Mouse (Mus musculus): ENCODE data around the gene Suz12. TPM values are rescaled to one million over a fixed set of nuclear protein-coding genes. Genes with fewer than 3 reads are reported as not detected.
A peak's percentile ranks its signal among the peaks of the same experiment; 100 is the strongest.
"Not testable (repeated sequence)": the region's sequence is repeated elsewhere in the genome, so short reads cannot be mapped to it uniquely, and the experiment has no call there.

Suz12 gene
- polyA plus RNA-seq, 1 experiment from 2014 or later: 20.1 TPM

DNA sequence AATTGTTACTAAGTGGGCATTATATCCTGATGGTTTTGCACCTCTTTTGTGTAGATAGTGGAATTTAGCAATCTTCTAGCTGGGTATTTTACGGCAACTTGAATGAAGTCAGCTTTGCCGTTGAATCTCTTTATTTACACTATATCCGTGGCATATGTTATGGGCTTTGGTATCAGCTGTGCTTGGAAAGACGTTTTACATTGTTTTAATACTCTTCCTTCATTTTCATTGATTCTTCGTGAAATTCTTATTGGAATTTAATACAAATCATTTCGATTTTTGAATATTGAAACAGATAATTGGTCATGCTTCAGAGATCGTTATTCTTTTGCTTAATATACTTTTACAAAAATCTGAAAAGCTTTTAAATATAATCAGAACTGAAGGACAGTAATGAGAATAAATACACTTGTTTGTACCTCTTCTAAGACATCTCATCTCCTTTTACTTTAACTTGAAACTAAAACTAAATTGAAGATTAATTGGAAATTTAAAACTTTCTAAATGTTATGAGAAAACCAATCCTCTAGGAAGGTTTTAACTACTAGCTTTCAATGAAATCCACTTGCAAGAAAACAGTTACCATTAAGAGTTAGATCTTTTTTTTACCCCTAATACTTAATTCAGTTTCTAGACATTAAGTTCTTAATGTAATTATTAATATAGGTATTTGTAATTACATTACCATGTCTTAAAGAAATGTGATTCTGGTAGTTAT lies 1.5 kb downstream of the Suz12 start:
- no peak for DNase-seq (ENCODE audit: low spot score)
- WGBS: 5% methylated on average over 7 of the region's 7 CpGs
- no peaks in the 10 kb centered on the region for H3K9me3 ChIP-seq
- H3K4me1 ChIP-seq: 0 out of 2 replicates have a peak, but pooled peaks cover 3% of the 10 kb centered on the region
- peak overlapping the region; percentile 99; the same call in 1 of the 2 replicates for H3K27ac ChIP-seq
- peak overlapping the region; percentile 99 for H3K4me3 ChIP-seq
- no peaks in the 10 kb centered on the region for H3K27me3 ChIP-seq (ENCODE audit: insufficient read depth, poor library complexity, severe bottlenecking)
- H3K36me3 ChIP-seq: peaks cover 33% of the 10 kb centered on the region

DNA sequence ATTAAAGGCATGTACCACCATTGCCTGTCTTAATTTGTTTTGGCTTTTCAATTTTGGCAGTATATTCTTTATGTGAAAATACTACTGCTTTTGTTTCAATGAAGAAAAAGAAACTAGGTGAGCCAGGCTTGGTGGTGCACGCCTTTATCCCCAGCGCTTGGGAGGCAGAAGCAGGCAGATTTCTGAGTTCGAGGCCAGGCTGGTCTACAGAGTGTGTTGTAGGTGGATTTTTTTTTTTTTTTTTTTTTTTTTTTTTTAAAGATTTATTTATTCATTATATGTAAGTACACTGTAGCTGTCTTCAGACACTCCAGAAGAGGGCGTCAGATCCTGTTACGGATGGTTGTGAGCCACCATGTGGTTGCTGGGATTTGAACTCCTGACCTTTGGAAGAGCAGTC lies 23.6 kb downstream of the Suz12 start:
- H3K27me3 ChIP-seq (ENCODE audit: insufficient read depth, poor library complexity, severe bottlenecking); H3K27ac ChIP-seq; H3K9me3 ChIP-seq; H3K4me1 ChIP-seq; H3K4me3 ChIP-seq; DNase-seq (ENCODE audit: low spot score): not testable (repeated sequence)
- WGBS: 88% methylated on average over 4 of the region's 5 CpGs
- H3K36me3 ChIP-seq: peaks cover 88% of the 10 kb centered on the region

DNA sequence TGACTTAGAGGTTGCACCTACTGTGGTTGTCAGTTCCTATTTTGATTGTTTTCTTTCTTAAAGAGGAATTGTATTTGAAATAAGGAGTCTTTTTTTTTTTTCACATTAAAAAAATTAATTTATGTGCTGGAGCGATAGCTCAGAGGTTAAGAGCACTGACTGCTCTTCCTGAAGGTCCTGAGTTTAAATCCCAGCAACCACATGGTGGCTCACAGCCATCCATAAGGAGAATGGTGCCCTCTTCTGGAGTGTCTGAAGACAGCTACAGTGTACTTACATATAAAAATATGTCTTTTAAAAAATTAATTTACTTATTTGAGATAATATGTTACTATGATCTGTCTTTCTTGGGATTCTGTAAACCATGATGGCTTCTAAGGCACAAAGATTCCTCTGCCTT lies 26.9 kb downstream of the Suz12 start:
- Histone ChIP-seq H3K9me3 (no peaks in the 10 kb centered on the region), H3K27me3 (ENCODE audit: insufficient read depth, poor library complexity, severe bottlenecking) (no peaks in the 10 kb centered on the region), H3K4me1 (no peaks in the 10 kb centered on the region), H3K4me3 (no peak overlapping the region), H3K27ac (no peak overlapping the region), H3K36me3 (peaks cover 88% of the 10 kb centered on the region)
- no peak for DNase-seq (ENCODE audit: low spot score)
- 97% methylated on average over 1 of the region's 1 CpGs for WGBS

GRCm38 (mm10) chr11:80021306-80021705 lies 28.4 kb downstream of the Suz12 start:
- H3K27me3 ChIP-seq (ENCODE audit: insufficient read depth, poor library complexity, severe bottlenecking): no peaks in the 10 kb centered on the region
- peaks cover 88% of the 10 kb centered on the region for H3K36me3 ChIP-seq
- no peak overlapping the region for H3K27ac ChIP-seq
- H3K4me3 ChIP-seq: no peak overlapping the region
- WGBS: 87% methylated on average over 4 of the region's 4 CpGs
- DNase-seq (ENCODE audit: low spot score): no peak
- no peaks in the 10 kb centered on the region for H3K4me1 ChIP-seq
- H3K9me3 ChIP-seq: no peaks in the 10 kb centered on the region

GRCm38 (mm10) chr11:80037495-80037894 lies 44.6 kb downstream of the Suz12 start:
- DNase-seq (ENCODE audit: low spot score): no peak
- no peaks in the 10 kb centered on the region for H3K9me3 ChIP-seq
- H3K36me3 ChIP-seq: peaks cover 32% of the 10 kb centered on the region
- no peaks in the 10 kb centered on the region for H3K27me3 ChIP-seq (ENCODE audit: insufficient read depth, poor library complexity, severe bottlenecking)
- no peaks in the 10 kb centered on the region for H3K4me1 ChIP-seq
- H3K27ac ChIP-seq: no peak overlapping the region
- WGBS: 73% methylated on average over 8 of the region's 8 CpGs
- no peak overlapping the region for H3K4me3 ChIP-seq

DNA sequence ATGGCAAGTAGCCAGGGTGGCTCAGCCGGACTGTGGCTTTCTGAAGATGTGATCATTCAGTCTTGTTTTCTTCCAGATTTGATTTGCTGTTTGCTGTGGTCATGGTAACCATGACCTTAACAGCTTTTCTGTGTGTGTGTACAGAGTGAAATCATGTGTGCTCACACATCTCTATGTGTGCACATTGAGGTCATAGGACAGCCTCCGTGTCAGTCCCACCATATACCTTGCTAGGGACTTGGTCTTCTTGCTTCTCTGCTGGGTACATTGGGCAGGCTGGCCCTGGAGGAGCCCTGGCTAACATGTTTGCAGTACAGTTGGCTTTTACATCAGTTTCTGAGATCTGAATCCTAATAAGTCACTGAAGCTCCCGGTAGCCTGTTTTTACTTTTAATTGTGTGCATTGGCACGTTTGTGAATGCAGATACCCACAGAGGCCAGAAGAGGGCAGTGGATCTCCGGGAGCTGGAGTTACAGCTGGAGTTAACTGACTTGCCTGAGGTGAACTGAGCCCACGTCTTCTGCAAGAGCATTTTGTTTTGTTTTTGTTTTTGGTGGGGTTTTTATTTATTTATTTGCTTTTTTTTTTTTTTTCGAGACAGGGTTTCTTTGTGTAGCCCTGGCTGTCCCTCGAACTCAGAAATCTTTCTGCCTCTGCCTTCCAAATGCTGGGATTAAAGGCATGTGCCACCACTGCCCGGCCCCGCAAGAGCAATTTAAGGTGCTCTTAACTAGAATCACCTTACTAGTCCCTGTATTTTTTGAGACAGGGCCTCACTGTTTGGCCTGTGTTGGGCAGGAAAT lies 49.9 kb downstream of the Suz12 start:
- 59% methylated on average over 10 of the region's 10 CpGs for WGBS

GRCm38 (mm10) chr11:80043419-80043817 lies 50.5 kb downstream of the Suz12 start:
- H3K9me3 ChIP-seq: no peaks in the 10 kb centered on the region
- DNase-seq (ENCODE audit: low spot score): no peak
- H3K27me3 ChIP-seq (ENCODE audit: insufficient read depth, poor library complexity, severe bottlenecking): no peaks in the 10 kb centered on the region
- H3K27ac ChIP-seq: no peak overlapping the region
- no peaks in the 10 kb centered on the region for H3K4me1 ChIP-seq
- H3K36me3 ChIP-seq: peaks cover 33% of the 10 kb centered on the region; the same call in 1 of the 2 replicates
- H3K4me3 ChIP-seq: no peak overlapping the region
- WGBS: 87% methylated on average over 8 of the region's 8 CpGs

More for the DNA sequence above, 49.9 kb downstream of the Suz12 start:
- no peaks in the 10 kb centered on the region for H3K27me3 ChIP-seq (ENCODE audit: insufficient read depth, poor library complexity, severe bottlenecking)
- H3K4me3 ChIP-seq: no peak overlapping the region
- DNase-seq (ENCODE audit: low spot score): no peak
- no peaks in the 10 kb centered on the region for H3K9me3 ChIP-seq
- H3K36me3 ChIP-seq: peaks cover 28% of the 10 kb centered on the region; the same call in 1 of the 2 replicates
- no peaks in the 10 kb centered on the region for H3K4me1 ChIP-seq
- H3K27ac ChIP-seq: no peak overlapping the region

DNA sequence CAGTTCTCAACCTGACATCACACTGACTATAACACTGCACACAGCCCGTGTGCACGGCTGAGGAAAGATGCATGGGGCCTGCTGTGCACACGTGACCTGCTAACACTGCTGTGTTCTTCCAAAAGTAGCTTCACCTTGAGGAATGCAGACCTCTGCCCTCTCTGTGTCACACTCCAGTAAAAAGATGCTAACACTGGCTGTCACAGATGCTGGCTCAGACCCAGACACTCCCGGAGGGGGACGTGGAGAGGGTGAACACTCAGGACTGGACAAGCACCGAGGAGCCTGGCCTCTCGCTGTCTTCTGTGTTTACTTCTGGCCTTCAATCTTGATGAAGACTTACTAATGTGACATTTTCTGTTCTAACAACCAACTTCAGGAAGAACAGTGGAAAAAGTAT lies 54.0 kb downstream of the Suz12 start:
- peaks cover 44% of the 10 kb centered on the region; the same call in 1 of the 2 replicates for H3K36me3 ChIP-seq
- H3K4me3 ChIP-seq: no peak overlapping the region
- no peaks in the 10 kb centered on the region for H3K9me3 ChIP-seq
- no peak for DNase-seq (ENCODE audit: low spot score)
- H3K4me1 ChIP-seq: peaks cover 14% of the 10 kb centered on the region
- WGBS: 77% methylated on average over 7 of the region's 7 CpGs
- H3K27me3 ChIP-seq (ENCODE audit: insufficient read depth, poor library complexity, severe bottlenecking): no peaks in the 10 kb centered on the region
- no peak overlapping the region for H3K27ac ChIP-seq

GRCm38 (mm10) chr11:80050088-80050487 lies 57.2 kb downstream of the Suz12 start:
- DNase-seq (ENCODE audit: low spot score): no peak
- Histone ChIP-seq H3K36me3 (peaks cover 55% of the 10 kb centered on the region), H3K9me3 (no peaks in the 10 kb centered on the region), H3K27me3 (ENCODE audit: insufficient read depth, poor library complexity, severe bottlenecking) (no peaks in the 10 kb centered on the region), H3K4me1 (peaks cover 25% of the 10 kb centered on the region), H3K27ac (peak overlapping the region; percentile 53; the same call in 1 of the 2 replicates), H3K4me3 (no peak overlapping the region)
- 28% methylated on average over 2 of the region's 2 CpGs for WGBS

DNA sequence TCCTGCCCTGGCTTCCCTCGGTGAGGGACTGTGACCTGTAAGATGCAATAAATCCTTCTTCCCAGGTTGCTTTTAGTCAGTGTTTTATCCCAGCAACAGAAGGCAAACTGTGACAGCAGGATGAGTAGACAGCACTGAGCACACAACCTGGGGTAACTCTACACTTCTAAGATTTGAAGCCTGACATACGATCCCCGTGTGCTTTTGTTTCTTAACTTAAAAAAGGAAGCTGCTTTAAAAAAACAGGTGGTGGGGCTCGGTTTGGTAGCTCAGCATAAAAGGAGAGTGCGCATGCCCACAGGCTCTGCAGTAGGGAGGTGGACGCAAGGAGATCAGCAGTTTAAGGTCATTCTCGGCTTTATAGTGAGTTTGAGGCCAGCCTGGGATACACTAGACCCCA lies 59.5 kb downstream of the Suz12 start:
- Histone ChIP-seq H3K36me3 (peaks cover 66% of the 10 kb centered on the region), H3K4me1 (peaks cover 25% of the 10 kb centered on the region), H3K27ac (no peak overlapping the region), H3K4me3 (no peak overlapping the region), H3K9me3 (no peaks in the 10 kb centered on the region), H3K27me3 (ENCODE audit: insufficient read depth, poor library complexity, severe bottlenecking) (no peaks in the 10 kb centered on the region)
- 82% methylated on average over 7 of the region's 7 CpGs for WGBS
- DNase-seq (ENCODE audit: low spot score): no peak

DNA sequence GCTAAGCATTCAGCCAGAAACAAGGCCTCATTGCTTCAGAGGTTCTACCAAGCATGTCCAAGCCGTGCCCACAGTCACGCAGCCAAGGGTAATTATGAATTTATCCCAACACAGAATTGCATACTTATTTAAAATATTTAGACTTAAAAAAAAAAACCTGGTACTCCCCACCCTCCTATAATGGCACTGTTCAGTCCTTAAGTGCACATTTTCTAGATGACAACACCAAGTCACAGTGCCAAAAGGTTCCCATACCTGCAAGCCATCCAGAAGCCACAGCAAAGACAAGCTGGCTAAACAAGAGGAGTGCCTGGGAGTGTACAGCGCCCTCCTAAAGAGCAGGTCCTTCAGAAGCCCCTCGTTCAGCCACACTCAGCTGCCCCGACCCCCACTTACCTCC lies 60.3 kb downstream of the Suz12 start:
- no peaks in the 10 kb centered on the region for H3K9me3 ChIP-seq
- no peak overlapping the region for H3K4me3 ChIP-seq
- H3K4me1 ChIP-seq: peaks cover 25% of the 10 kb centered on the region
- H3K27ac ChIP-seq: 0 out of 2 replicates have a peak overlapping the region, but pooled peaks have one; percentile 5
- peaks cover 66% of the 10 kb centered on the region for H3K36me3 ChIP-seq
- no peak for DNase-seq (ENCODE audit: low spot score)
- 90% methylated on average over 5 of the region's 5 CpGs for WGBS
- no peaks in the 10 kb centered on the region for H3K27me3 ChIP-seq (ENCODE audit: insufficient read depth, poor library complexity, severe bottlenecking)

- no peaks in the 10 kb centered on the region for H3K9me3 ChIP-seq
- H3K27ac ChIP-seq: no peak overlapping the region
- no peak for DNase-seq (ENCODE audit: low spot score)
- no peaks in the 10 kb centered on the region for H3K27me3 ChIP-seq (ENCODE audit: insufficient read depth, poor library complexity, severe bottlenecking)
- 49% methylated on average over 4 of the region's 4 CpGs for WGBS
- no peak overlapping the region for H3K4me3 ChIP-seq
- peaks cover 25% of the 10 kb centered on the region for H3K4me1 ChIP-seq
- H3K36me3 ChIP-seq: peaks cover 69% of the 10 kb centered on the region
These were observed 61.8 kb downstream of the Suz12 start for GRCm38 (mm10) chr11:80054659-80055058.

DNA sequence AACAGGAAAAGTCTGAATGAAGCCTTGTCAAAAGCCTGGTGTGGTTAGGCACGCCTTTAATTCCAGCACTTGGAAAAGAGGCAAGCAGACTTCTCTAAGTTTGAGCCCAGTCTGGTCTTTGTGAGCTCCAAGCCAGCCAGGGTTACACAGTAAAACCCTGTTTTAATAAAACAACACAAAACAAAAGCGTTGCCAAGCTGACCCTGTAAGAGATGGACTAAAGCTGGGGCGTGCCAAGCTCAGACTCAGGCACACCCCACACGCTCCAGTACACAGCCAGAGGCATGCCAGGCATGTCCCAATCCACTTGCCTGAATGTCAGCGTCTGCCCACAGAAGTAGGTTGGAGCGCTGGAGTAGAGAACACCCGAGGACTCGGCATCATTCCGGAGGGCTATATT lies 63.2 kb downstream of the Suz12 start:
- Histone ChIP-seq H3K36me3 (peaks cover 80% of the 10 kb centered on the region), H3K9me3 (no peaks in the 10 kb centered on the region), H3K4me1 (peaks cover 14% of the 10 kb centered on the region), H3K27ac (no peak overlapping the region), H3K4me3 (no peak overlapping the region), H3K27me3 (ENCODE audit: insufficient read depth, poor library complexity, severe bottlenecking) (no peaks in the 10 kb centered on the region)
- 90% methylated on average over 9 of the region's 9 CpGs for WGBS
- no peak for DNase-seq (ENCODE audit: low spot score)
